Mouse (Mus musculus) embryonic facial prominence, embryonic 14.5 days (tissue): ENCODE data around the gene Gm11099. TPM values are rescaled to one million over a fixed set of nuclear protein-coding genes. Genes with fewer than 3 reads are reported as not detected.

Source experiments
- ATAC-seq: fragments of 200-750 bp; cut with Nextera tagmentation; 2 replicates; pipeline ENCODE4 v1.8.0; 2017; ENCODE audit warnings: low read depth, moderate number of reproducible peaks, moderate TSS enrichment
- DNase-seq: peaks from one replicate; pipeline ENCODE4 v3.0.0-alpha.2; 2015; ENCODE audit warnings: low spot score
- H3K27ac ChIP-seq: fragments of 300-500 bp; sonication (generic); replicated peaks from 2 replicates; pipeline ENCODE4 v1.5.1; 2014; ENCODE audit warnings: low read depth, mild to moderate bottlenecking, low read length, moderate library complexity
- H3K27me3 ChIP-seq: fragments of 300-500 bp; sonication (generic); replicated peaks from 2 replicates; pipeline ENCODE4 v1.6.1; 2014; ENCODE audit warnings: low read length; ENCODE audit not compliant: control insufficient read depth, insufficient read depth
- H3K36me3 ChIP-seq: fragments of 300-500 bp; sonication (generic); 2 replicates; pipeline ENCODE4 v1.6.1; 2014; ENCODE audit warnings: low read length, mixed read lengths; ENCODE audit not compliant: control insufficient read depth, insufficient read depth
- H3K4me1 ChIP-seq: fragments of 300-500 bp; sonication (generic); 2 replicates; pipeline ENCODE4 v1.6.1; 2014; ENCODE audit warnings: antibody characterized with exemption, low read length; ENCODE audit not compliant: control insufficient read depth, insufficient read depth
- H3K4me2 ChIP-seq: fragments of 300-500 bp; sonication (generic); 2 replicates; pipeline ENCODE4 v1.6.1; 2014; ENCODE audit warnings: low read depth, mild to moderate bottlenecking, low read length, moderate library complexity, mixed read lengths
- H3K4me3 ChIP-seq: fragments of 300-500 bp; sonication (generic); 2 replicates; pipeline ENCODE4 v1.5.1; 2014; ENCODE audit warnings: low read depth, mild to moderate bottlenecking, low read length
- H3K9ac ChIP-seq: fragments of 300-500 bp; sonication (generic); 2 replicates; pipeline ENCODE4 v1.6.1; 2014; ENCODE audit warnings: low read depth, mild to moderate bottlenecking, low read length, moderate library complexity, mixed read lengths
- H3K9me3 ChIP-seq: fragments of 300-500 bp; sonication (generic); 2 replicates; pipeline ENCODE4 v1.6.1; 2016; ENCODE audit warnings: low read length; ENCODE audit not compliant: control insufficient read depth
- WGBS: fragments of 180-500 bp; shearing (Covaris S2); extraction: QIAGEN DNeasy Blood & Tissue Kit; methylation state at CpG from one replicate; pipeline ENCODE4 v1.1.7; 2014; 5-methylcytosine and 5-hydroxymethylcytosine counted together
- polyA plus RNA-seq: library from polyadenylated mRNA; unstranded; fragments of >200 nt; fragmentation: Nextera tagmentation; extraction: Ambion mirVana; gene quantifications from 2 replicates; pipeline ENCODE4 v1.2.1, GENCODE M21; 2014

Gene Gm11099
- polyA plus RNA-seq, 1 experiment from 2014 or later = not detected

- Histone ChIP-seq H3K27me3 (no peaks in the 10 kb centered on the region), H3K4me1 (no peaks in the 10 kb centered on the region), H3K36me3 (no peaks in the 10 kb centered on the region), H3K27ac (no peak overlapping the region), H3K9me3 (no peaks in the 10 kb centered on the region), H3K9ac (no peak overlapping the region), H3K4me3 (no peak overlapping the region), H3K4me2 (no peak overlapping the region)
- DNase-seq (peak; percentile 10), ATAC-seq (no peak)
- 43% methylated on average over 3 of the region's 3 CpGs for WGBS
Measured at GRCm38 (mm10) chr2:58879876-58880275, 20.6 kb downstream of the Gm11099 start.

GRCm38 (mm10) chr2:58905057-58905456 is 45.8 kb downstream of the Gm11099 start:
- H3K4me2 ChIP-seq = no peak overlapping the region
- DNase-seq (peak; percentile 15), ATAC-seq (peak; percentile 33; the same call in 1 of the 2 replicates)
- no peaks in the 10 kb centered on the region for H3K9me3 ChIP-seq
- no peak overlapping the region for H3K27ac ChIP-seq
- H3K4me1 ChIP-seq = peaks cover 5% of the 10 kb centered on the region
- no peak overlapping the region for H3K4me3 ChIP-seq
- WGBS = 27% methylated on average over 4 of the region's 4 CpGs
- H3K36me3 ChIP-seq = no peaks in the 10 kb centered on the region
- no peaks in the 10 kb centered on the region for H3K27me3 ChIP-seq
- H3K9ac ChIP-seq = no peak overlapping the region

- peaks cover 5% of the 10 kb centered on the region for H3K4me1 ChIP-seq
- no peak for ATAC-seq
- no peaks in the 10 kb centered on the region for H3K27me3 ChIP-seq
- DNase-seq = no peak
- no peak overlapping the region for H3K4me3 ChIP-seq
- H3K9ac ChIP-seq = no peak overlapping the region
- H3K36me3 ChIP-seq = no peaks in the 10 kb centered on the region
- 34% methylated on average over 14 of the region's 14 CpGs for WGBS
- no peaks in the 10 kb centered on the region for H3K9me3 ChIP-seq
- H3K4me2 ChIP-seq = peak overlapping the region; percentile 16
- no peak overlapping the region for H3K27ac ChIP-seq
Measured at GRCm38 (mm10) chr2:58906814-58907516, 47.7 kb downstream of the Gm11099 start.

DNA sequence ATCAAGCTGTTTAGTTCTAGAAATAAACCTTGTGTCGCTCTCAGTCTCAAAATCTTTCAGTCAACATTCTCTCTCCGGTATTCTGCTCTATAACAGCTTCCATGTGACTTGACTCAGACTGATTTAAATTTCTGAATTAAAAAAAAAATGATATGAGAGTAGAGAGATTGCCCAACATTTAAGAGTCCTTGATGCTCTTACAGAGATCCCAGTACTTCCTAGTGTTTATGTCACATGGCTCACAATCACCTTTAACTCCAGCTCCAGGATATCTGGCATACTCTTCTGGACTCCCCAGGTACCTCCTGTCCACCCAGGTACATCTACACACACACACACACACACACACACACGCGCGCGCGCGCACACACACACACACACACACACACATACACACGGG is 53.1 kb downstream of the Gm11099 start:
- no peak overlapping the region for H3K27ac ChIP-seq
- DNase-seq = no peak
- no peak for ATAC-seq
- H3K9me3 ChIP-seq = no peaks in the 10 kb centered on the region
- no peaks in the 10 kb centered on the region for H3K36me3 ChIP-seq
- H3K9ac ChIP-seq = no peak overlapping the region
- H3K4me2 ChIP-seq = no peak overlapping the region
- H3K4me3 ChIP-seq = no peak overlapping the region
- WGBS = 93% methylated on average over 9 of the region's 9 CpGs
- H3K27me3 ChIP-seq = no peaks in the 10 kb centered on the region
- no peaks in the 10 kb centered on the region for H3K4me1 ChIP-seq

GRCm38 (mm10) chr2:58918351-58918750 is 59.1 kb downstream of the Gm11099 start:
- Histone ChIP-seq H3K4me3 (no peak overlapping the region), H3K4me2 (no peak overlapping the region), H3K9ac (no peak overlapping the region), H3K36me3 (no peaks in the 10 kb centered on the region), H3K9me3 (no peaks in the 10 kb centered on the region), H3K4me1 (no peaks in the 10 kb centered on the region), H3K27me3 (no peaks in the 10 kb centered on the region), H3K27ac (no peak overlapping the region)
- ATAC-seq (no peak), DNase-seq (no peak)
- 57% methylated on average over 4 of the region's 4 CpGs for WGBS

DNA sequence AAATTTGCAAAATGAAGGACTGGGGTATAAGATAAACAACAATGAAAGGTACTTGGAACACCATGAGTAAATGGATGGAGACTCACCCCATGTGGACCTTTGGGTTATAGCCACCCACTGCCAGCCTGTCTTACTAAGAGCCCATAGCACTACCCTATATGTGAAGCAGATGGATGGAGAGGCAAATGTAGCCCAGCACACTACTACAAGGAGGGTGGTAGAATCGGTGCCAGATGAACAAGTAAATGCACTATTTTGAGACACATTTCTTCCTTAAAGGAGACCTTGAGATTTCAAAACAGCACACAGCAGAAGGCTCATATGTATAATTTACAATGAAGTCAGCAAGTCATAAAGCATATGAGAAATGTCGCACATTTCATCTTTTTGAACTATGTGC is 66.3 kb downstream of the Gm11099 start:
- Histone ChIP-seq H3K9ac (no peak overlapping the region), H3K4me1 (no peaks in the 10 kb centered on the region), H3K27me3 (no peaks in the 10 kb centered on the region), H3K27ac (no peak overlapping the region), H3K36me3 (no peaks in the 10 kb centered on the region), H3K9me3 (no peaks in the 10 kb centered on the region), H3K4me2 (no peak overlapping the region), H3K4me3 (no peak overlapping the region)
- WGBS = 90% methylated on average over 2 of the region's 2 CpGs
- DNase-seq = no peak
- no peak for ATAC-seq

DNA sequence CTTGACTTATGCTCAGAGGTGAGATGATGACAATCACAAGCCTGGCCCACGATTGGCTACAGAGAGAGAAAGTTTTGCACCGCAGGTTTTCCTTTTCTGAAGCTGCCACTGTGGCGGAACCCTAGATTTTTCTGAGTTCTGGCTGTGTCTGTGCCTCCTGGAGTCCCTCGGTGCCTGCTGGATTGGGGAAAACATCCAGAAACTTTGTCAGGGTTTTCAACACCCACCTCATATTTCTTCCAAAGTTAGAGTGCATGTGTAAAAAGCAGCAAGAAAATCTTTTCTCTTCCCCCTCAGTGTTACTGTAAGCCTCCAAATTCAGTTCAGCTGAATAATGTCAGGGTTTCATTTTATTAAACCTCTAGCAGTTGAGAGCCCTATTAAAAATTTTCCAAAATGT is 82.1 kb downstream of the Gm11099 start:
- Histone ChIP-seq H3K36me3 (no peaks in the 10 kb centered on the region), H3K9ac (no peak overlapping the region), H3K4me2 (no peak overlapping the region), H3K4me1 (no peaks in the 10 kb centered on the region; the same call in 1 of the 2 replicates), H3K9me3 (no peaks in the 10 kb centered on the region), H3K27ac (no peak overlapping the region), H3K4me3 (no peak overlapping the region), H3K27me3 (no peaks in the 10 kb centered on the region)
- DNase-seq (no peak), ATAC-seq (no peak)
- 72% methylated on average over 4 of the region's 4 CpGs for WGBS

DNA sequence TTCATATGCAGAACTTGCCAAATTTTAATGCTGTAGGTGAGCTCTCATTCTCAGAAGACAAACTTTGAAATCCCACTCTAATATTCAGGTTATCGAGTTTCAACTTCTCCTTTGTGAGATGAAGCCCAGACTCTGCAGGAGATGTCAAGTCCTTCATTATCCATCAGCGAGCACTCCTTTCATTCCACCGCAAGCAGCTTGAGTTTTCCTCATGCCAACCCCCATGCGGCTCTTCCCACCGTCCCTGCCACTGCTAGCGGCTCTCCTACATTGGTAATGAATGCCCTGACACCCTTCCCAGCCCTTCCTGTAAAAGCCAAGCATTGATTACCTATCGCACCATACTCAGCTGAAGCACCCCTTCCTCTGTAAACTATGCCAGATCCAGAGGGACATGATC is 89.6 kb downstream of the Gm11099 start:
- DNase-seq = no peak
- H3K4me1 ChIP-seq = no peaks in the 10 kb centered on the region
- H3K27me3 ChIP-seq = no peaks in the 10 kb centered on the region
- no peak overlapping the region for H3K4me3 ChIP-seq
- H3K9me3 ChIP-seq = no peaks in the 10 kb centered on the region
- 58% methylated on average over 7 of the region's 7 CpGs for WGBS
- no peak overlapping the region for H3K4me2 ChIP-seq
- no peak for ATAC-seq
- H3K36me3 ChIP-seq = no peaks in the 10 kb centered on the region
- no peak overlapping the region for H3K27ac ChIP-seq
- no peak overlapping the region for H3K9ac ChIP-seq

DNA sequence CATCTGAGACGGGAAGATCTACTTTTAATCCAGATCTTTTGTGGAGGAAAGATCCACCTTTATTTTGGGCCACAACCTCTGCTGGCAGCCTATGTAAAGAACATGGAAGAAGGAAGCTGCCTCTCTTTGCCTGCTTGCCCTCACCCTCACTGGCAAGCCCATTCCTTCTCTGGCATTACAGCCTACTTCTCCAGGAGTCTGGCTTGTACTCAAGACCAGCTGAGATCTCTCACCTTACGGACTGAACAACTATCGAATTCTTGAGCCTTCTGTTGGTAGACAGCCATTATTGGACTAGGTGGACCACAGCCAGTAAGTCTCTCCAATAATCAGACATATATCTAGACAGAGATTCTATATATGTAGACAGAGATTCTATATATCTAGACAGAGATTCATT is 92.9 kb downstream of the Gm11099 start:
- no peaks in the 10 kb centered on the region for H3K27me3 ChIP-seq

More for the DNA sequence above, 92.9 kb downstream of the Gm11099 start:
- Histone ChIP-seq H3K36me3 (no peaks in the 10 kb centered on the region), H3K4me2 (no peak overlapping the region), H3K9ac (no peak overlapping the region), H3K27ac (no peak overlapping the region), H3K4me1 (no peaks in the 10 kb centered on the region), H3K9me3 (0 out of 2 replicates have a peak, but pooled peaks cover 4% of the 10 kb centered on the region), H3K4me3 (no peak overlapping the region)
- WGBS = 81% methylated on average over 3 of the region's 3 CpGs
- ATAC-seq (no peak), DNase-seq (no peak)
